Mouse (Mus musculus) neural tube, embryonic 12.5 days (tissue): ENCODE measurements around the gene Coro2b. TPM values are rescaled to one million over a fixed set of nuclear protein-coding genes. Genes with fewer than 3 reads are reported as not detected.

Experiments
- ATAC-seq: fragments of 200-750 bp; cut with Nextera tagmentation; 2 replicates; pipeline ENCODE4 v1.8.0; 2017; ENCODE audit warnings: low read depth, mild to moderate bottlenecking, moderate TSS enrichment, moderate library complexity; ENCODE audit not compliant: low FRiP score
- H3K27ac ChIP-seq: fragments of 300-500 bp; sonication (generic); 2 replicates; pipeline ENCODE4 v1.5.1; 2016
- H3K27me3 ChIP-seq: fragments of 300-500 bp; sonication (generic); replicated peaks from 2 replicates; pipeline ENCODE4 v1.6.1; 2016; ENCODE audit warnings: mild to moderate bottlenecking
- H3K36me3 ChIP-seq: fragments of 300-500 bp; sonication (generic); 2 replicates; pipeline ENCODE4 v1.6.1; 2016; ENCODE audit warnings: mild to moderate bottlenecking
- H3K4me1 ChIP-seq: fragments of 300-500 bp; sonication (generic); 2 replicates; pipeline ENCODE4 v1.6.1; 2016
- H3K4me2 ChIP-seq: fragments of 300-500 bp; sonication (generic); replicated peaks from 2 replicates; pipeline ENCODE4 v1.6.1; 2016; ENCODE audit warnings: mild to moderate bottlenecking
- H3K4me3 ChIP-seq: fragments of 300-500 bp; sonication (generic); 2 replicates; pipeline ENCODE4 v1.5.1; 2016
- H3K9ac ChIP-seq: fragments of 300-500 bp; sonication (generic); 2 replicates; pipeline ENCODE4 v1.6.1; 2016; ENCODE audit warnings: mild to moderate bottlenecking
- H3K9me3 ChIP-seq: fragments of 300-500 bp; sonication (generic); 2 replicates; pipeline ENCODE4 v1.6.1; 2016; ENCODE audit warnings: mild to moderate bottlenecking
- WGBS: fragments of 180-500 bp; shearing (Covaris S2); methylation state at CpG from one replicate; pipeline ENCODE4 v1.1.7; 2016; 5-methylcytosine and 5-hydroxymethylcytosine counted together
- polyA plus RNA-seq: library from polyadenylated mRNA; unstranded; fragments of >200 nt; fragmentation: Nextera tagmentation; extraction: Ambion mirVana; gene quantifications from 2 replicates; pipeline ENCODE4 v1.2.1, GENCODE M21; 2016

Coro2b gene
- polyA plus RNA-seq, 1 experiment from 2014 or later: 45.1 TPM

- Histone ChIP-seq H3K27me3 (no peaks in the 10 kb centered on the region), H3K4me1 (no peaks in the 10 kb centered on the region), H3K4me3 (no peak overlapping the region), H3K9ac (no peak overlapping the region), H3K9me3 (no peaks in the 10 kb centered on the region), H3K36me3 (no peaks in the 10 kb centered on the region), H3K27ac (no peak overlapping the region), H3K4me2 (no peak overlapping the region)
- no peak for ATAC-seq
- WGBS: 84% methylated on average over 4 of the region's 4 CpGs
Observed at GRCm38 (mm10) chr9:62385727-62386518, 150.9 kb downstream of the Coro2b start.

GRCm38 (mm10) chr9:62385062-62385461, 151.8 kb downstream of the Coro2b start:
- WGBS: 93% methylated on average over 6 of the region's 6 CpGs
- Histone ChIP-seq H3K27me3 (no peaks in the 10 kb centered on the region), H3K4me2 (no peak overlapping the region), H3K4me1 (no peaks in the 10 kb centered on the region), H3K36me3 (peaks cover 8% of the 10 kb centered on the region), H3K27ac (no peak overlapping the region), H3K9me3 (no peaks in the 10 kb centered on the region), H3K9ac (no peak overlapping the region), H3K4me3 (no peak overlapping the region)
- no peak for ATAC-seq

GRCm38 (mm10) chr9:62382519-62383084, 154.2 kb downstream of the Coro2b start:
- Histone ChIP-seq H3K4me3 (no peak overlapping the region), H3K27ac (no peak overlapping the region), H3K27me3 (no peaks in the 10 kb centered on the region), H3K4me1 (no peaks in the 10 kb centered on the region), H3K9me3 (no peaks in the 10 kb centered on the region), H3K4me2 (no peak overlapping the region), H3K9ac (no peak overlapping the region), H3K36me3 (peaks cover 26% of the 10 kb centered on the region)
- WGBS: 83% methylated on average over 10 of the region's 10 CpGs
- ATAC-seq: no peak

GRCm38 (mm10) chr9:62381402-62381913, 155.4 kb downstream of the Coro2b start:
- Histone ChIP-seq H3K36me3 (peaks cover 37% of the 10 kb centered on the region), H3K9me3 (no peaks in the 10 kb centered on the region), H3K27me3 (no peaks in the 10 kb centered on the region), H3K4me1 (no peaks in the 10 kb centered on the region), H3K4me2 (no peak overlapping the region), H3K27ac (no peak overlapping the region), H3K4me3 (no peak overlapping the region), H3K9ac (no peak overlapping the region)
- 69% methylated on average over 8 of the region's 8 CpGs for WGBS
- no peak for ATAC-seq

GRCm38 (mm10) chr9:62380351-62380750, 156.5 kb downstream of the Coro2b start:
- Histone ChIP-seq H3K4me1 (no peaks in the 10 kb centered on the region), H3K4me2 (no peak overlapping the region), H3K4me3 (no peak overlapping the region), H3K27ac (no peak overlapping the region), H3K36me3 (peaks cover 48% of the 10 kb centered on the region), H3K9ac (no peak overlapping the region), H3K27me3 (no peaks in the 10 kb centered on the region), H3K9me3 (no peaks in the 10 kb centered on the region)
- 63% methylated on average over 5 of the region's 5 CpGs for WGBS
- ATAC-seq: no peak

- peaks cover 71% of the 10 kb centered on the region for H3K36me3 ChIP-seq
- no peak overlapping the region for H3K4me2 ChIP-seq
- H3K27ac ChIP-seq: no peak overlapping the region
- no peak for ATAC-seq
- H3K27me3 ChIP-seq: no peaks in the 10 kb centered on the region
- WGBS: 92% methylated on average over 10 of the region's 10 CpGs
- H3K9me3 ChIP-seq: no peaks in the 10 kb centered on the region
- no peak overlapping the region for H3K9ac ChIP-seq
- no peak overlapping the region for H3K4me3 ChIP-seq
- H3K4me1 ChIP-seq: 0 out of 2 replicates have a peak, but pooled peaks cover 7% of the 10 kb centered on the region
Observed at GRCm38 (mm10) chr9:62377897-62378296, 158.9 kb downstream of the Coro2b start.

GRCm38 (mm10) chr9:62374276-62374675, 162.6 kb downstream of the Coro2b start:
- Histone ChIP-seq H3K27me3 (no peaks in the 10 kb centered on the region), H3K4me3 (no peak overlapping the region), H3K4me2 (no peak overlapping the region), H3K27ac (no peak overlapping the region), H3K9ac (no peak overlapping the region), H3K4me1 (peaks cover 21% of the 10 kb centered on the region; the same call in 1 of the 2 replicates), H3K9me3 (no peaks in the 10 kb centered on the region), H3K36me3 (peaks cover 61% of the 10 kb centered on the region)
- ATAC-seq: no peak
- WGBS: 94% methylated on average over 3 of the region's 3 CpGs

GRCm38 (mm10) chr9:62373222-62374123, 163.4 kb downstream of the Coro2b start:
- Histone ChIP-seq H3K27ac (no peak overlapping the region), H3K4me2 (no peak overlapping the region), H3K36me3 (peaks cover 59% of the 10 kb centered on the region), H3K4me3 (no peak overlapping the region), H3K9ac (no peak overlapping the region), H3K27me3 (no peaks in the 10 kb centered on the region), H3K9me3 (no peaks in the 10 kb centered on the region), H3K4me1 (peaks cover 29% of the 10 kb centered on the region)
- 64% methylated on average over 18 of the region's 18 CpGs for WGBS
- no peak for ATAC-seq

GRCm38 (mm10) chr9:62372556-62373221, 164.2 kb downstream of the Coro2b start:
- no peak overlapping the region for H3K4me3 ChIP-seq
- H3K27ac ChIP-seq: no peak overlapping the region
- no peak overlapping the region for H3K9ac ChIP-seq
- H3K9me3 ChIP-seq: no peaks in the 10 kb centered on the region
- peaks cover 51% of the 10 kb centered on the region for H3K36me3 ChIP-seq
- H3K4me2 ChIP-seq: no peak overlapping the region
- H3K4me1 ChIP-seq: peaks cover 36% of the 10 kb centered on the region
- no peaks in the 10 kb centered on the region for H3K27me3 ChIP-seq
- 90% methylated on average over 9 of the region's 9 CpGs for WGBS
- no peak for ATAC-seq

GRCm38 (mm10) chr9:62371745-62372555, 164.9 kb downstream of the Coro2b start:
- ATAC-seq: no peak
- 76% methylated on average over 16 of the region's 16 CpGs for WGBS
- peaks cover 44% of the 10 kb centered on the region for H3K36me3 ChIP-seq
- no peaks in the 10 kb centered on the region for H3K9me3 ChIP-seq
- H3K4me2 ChIP-seq: no peak overlapping the region
- H3K4me3 ChIP-seq: no peak overlapping the region
- H3K27me3 ChIP-seq: no peaks in the 10 kb centered on the region
- peaks cover 43% of the 10 kb centered on the region for H3K4me1 ChIP-seq
- H3K27ac ChIP-seq: no peak overlapping the region
- H3K9ac ChIP-seq: no peak overlapping the region

GRCm38 (mm10) chr9:62370648-62371280, 166.1 kb downstream of the Coro2b start:
- H3K27ac ChIP-seq: no peak overlapping the region
- peaks cover 32% of the 10 kb centered on the region for H3K36me3 ChIP-seq
- no peak for ATAC-seq
- peaks cover 55% of the 10 kb centered on the region for H3K4me1 ChIP-seq
- no peak overlapping the region for H3K4me2 ChIP-seq
- H3K9me3 ChIP-seq: no peaks in the 10 kb centered on the region
- H3K9ac ChIP-seq: no peak overlapping the region
- 75% methylated on average over 6 of the region's 6 CpGs for WGBS
- no peaks in the 10 kb centered on the region for H3K27me3 ChIP-seq
- H3K4me3 ChIP-seq: no peak overlapping the region
